Mouse (Mus musculus): ENCODE results near the gene Ptgs1.

DNA sequence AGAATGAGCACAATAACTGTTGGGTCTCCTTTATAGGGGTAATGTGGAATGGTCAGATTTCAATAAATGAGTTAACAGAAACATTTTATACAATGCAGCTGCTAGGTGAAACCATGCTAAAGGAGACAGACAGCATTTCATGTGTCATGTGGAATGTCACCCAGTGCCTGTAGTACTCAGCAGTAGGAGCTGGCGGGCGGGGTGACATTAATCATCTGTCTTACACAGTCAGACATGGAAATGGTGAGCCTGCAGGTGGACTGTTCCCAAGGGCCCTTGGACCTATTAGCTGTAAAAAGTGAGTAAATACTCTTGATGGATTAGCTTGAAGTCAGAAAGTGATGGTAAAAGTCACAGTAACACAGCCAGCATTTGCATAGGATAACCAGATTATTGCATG lies 46.0 kb upstream of the Ptgs1 start:
- TF ChIP-seq CTCF (IDR thresholded peaks at IDR 0.05; ENCODE audit: extremely low read depth, insufficient read depth, low read length) (no peak), POLR2A (IDR thresholded peaks at IDR 0.05; ENCODE audit: extremely low read depth, insufficient read depth, low read length) (no peak)

All from cortical plate, adult 2 months (tissue).